Mouse (Mus musculus): Measurements from ENCODE around the gene Cygb. TPM values are rescaled to one million over a fixed set of nuclear protein-coding genes. Genes with fewer than 3 reads are reported as not detected.

The Cygb gene
- polyA plus RNA-seq, 1 experiment from 2014 or later, result 35.2 TPM

GRCm38 (mm10) chr11:116648976-116649375 is 5.1 kb downstream of the Cygb start:
- Histone ChIP-seq H3K27ac (peak overlapping the region; percentile 92), H3K27me3 (ENCODE audit: insufficient read depth, low read length) (0 out of 2 replicates have a peak, but pooled peaks cover 6% of the 10 kb centered on the region), H3K4me2 (ENCODE audit: low read length) (no peak overlapping the region), H3K4me1 (replicated peaks; ENCODE audit: insufficient read depth, low read length) (peaks cover 7% of the 10 kb centered on the region; the same call in 1 of the 2 replicates), H3K9me3 (replicated peaks; ENCODE audit: low read length) (no peaks in the 10 kb centered on the region), H3K4me3 (replicated peaks; ENCODE audit: low read depth, low read length) (no peak overlapping the region), H3K9ac (ENCODE audit: low read depth, low read length) (no peak overlapping the region), H3K36me3 (ENCODE audit: insufficient read depth, low read length) (no peaks in the 10 kb centered on the region)
- ATAC-seq (replicated peaks; ENCODE audit: low FRiP score, low read depth) (no peak), DNase-seq (ENCODE audit: low spot score) (no peak)
- TF ChIP-seq CTCF (IDR thresholded peaks at IDR 0.05; ENCODE audit: low read depth), result no peak
- whole genome bisulfite sequencing, result 70% methylated on average over 10 of the region's 10 CpGs

GRCm38 (mm10) chr11:116648213-116648921 is 5.7 kb downstream of the Cygb start:
- Histone ChIP-seq H3K9ac (ENCODE audit: low read depth, low read length) (peak overlapping the region; percentile 40; the same call in 1 of the 2 replicates), H3K27me3 (ENCODE audit: insufficient read depth, low read length) (0 out of 2 replicates have a peak, but pooled peaks cover 4% of the 10 kb centered on the region), H3K4me2 (ENCODE audit: low read length) (no peak overlapping the region), H3K4me1 (replicated peaks; ENCODE audit: insufficient read depth, low read length) (peaks cover 9% of the 10 kb centered on the region; the same call in 1 of the 2 replicates), H3K4me3 (replicated peaks; ENCODE audit: low read depth, low read length) (no peak overlapping the region), H3K27ac (peak overlapping the region; percentile 92), H3K36me3 (ENCODE audit: insufficient read depth, low read length) (no peaks in the 10 kb centered on the region), H3K9me3 (replicated peaks; ENCODE audit: low read length) (no peaks in the 10 kb centered on the region)
- DNase-seq (ENCODE audit: low spot score) (peak; percentile 94), ATAC-seq (replicated peaks; ENCODE audit: low FRiP score, low read depth) (peak; percentile 45; the same call in 1 of the 2 replicates)
- WGBS, result 39% methylated on average over 18 of the region's 18 CpGs
- TF ChIP-seq CTCF (IDR thresholded peaks at IDR 0.05; ENCODE audit: low read depth), result 0 out of 2 replicates have a peak, but pooled peaks have one; percentile 2

- Histone ChIP-seq H3K36me3 (ENCODE audit: insufficient read depth, low read length) (no peaks in the 10 kb centered on the region), H3K27ac (peak overlapping the region; percentile 92), H3K9me3 (replicated peaks; ENCODE audit: low read length) (no peaks in the 10 kb centered on the region), H3K4me3 (replicated peaks; ENCODE audit: low read depth, low read length) (no peak overlapping the region), H3K27me3 (ENCODE audit: insufficient read depth, low read length) (no peaks in the 10 kb centered on the region), H3K4me1 (replicated peaks; ENCODE audit: insufficient read depth, low read length) (peaks cover 9% of the 10 kb centered on the region; the same call in 1 of the 2 replicates), H3K4me2 (ENCODE audit: low read length) (no peak overlapping the region), H3K9ac (ENCODE audit: low read depth, low read length) (no peak overlapping the region)
- ATAC-seq (replicated peaks; ENCODE audit: low FRiP score, low read depth), result no peak
- DNase-seq (ENCODE audit: low spot score), result peak; percentile 86
- 0 out of 2 replicates have a peak, but pooled peaks have one; percentile 9 for TF ChIP-seq CTCF (IDR thresholded peaks at IDR 0.05; ENCODE audit: low read depth)
- 54% methylated on average over 11 of the region's 11 CpGs for WGBS
Observed at GRCm38 (mm10) chr11:116647340-116647991, 6.6 kb downstream of the Cygb start.

GRCm38 (mm10) chr11:116646771-116647170 is 7.3 kb downstream of the Cygb start:
- H3K27me3 ChIP-seq (ENCODE audit: insufficient read depth, low read length), result no peaks in the 10 kb centered on the region
- H3K4me1 ChIP-seq (replicated peaks; ENCODE audit: insufficient read depth, low read length), result peaks cover 9% of the 10 kb centered on the region; the same call in 1 of the 2 replicates
- H3K9me3 ChIP-seq (replicated peaks; ENCODE audit: low read length), result no peaks in the 10 kb centered on the region
- ATAC-seq (replicated peaks; ENCODE audit: low FRiP score, low read depth) (no peak), DNase-seq (ENCODE audit: low spot score) (no peak)
- H3K4me2 ChIP-seq (ENCODE audit: low read length), result no peak overlapping the region
- no peaks in the 10 kb centered on the region for H3K36me3 ChIP-seq (ENCODE audit: insufficient read depth, low read length)
- WGBS, result 86% methylated on average over 7 of the region's 7 CpGs
- TF ChIP-seq CTCF (IDR thresholded peaks at IDR 0.05; ENCODE audit: low read depth), result no peak
- H3K27ac ChIP-seq, result peak overlapping the region; percentile 78
- H3K4me3 ChIP-seq (replicated peaks; ENCODE audit: low read depth, low read length), result no peak overlapping the region
- no peak overlapping the region for H3K9ac ChIP-seq (ENCODE audit: low read depth, low read length)

- peaks cover 9% of the 10 kb centered on the region; the same call in 1 of the 2 replicates for H3K4me1 ChIP-seq (replicated peaks; ENCODE audit: insufficient read depth, low read length)
- 0 out of 2 replicates have a peak overlapping the region, but pooled peaks have one; percentile 78 for H3K27ac ChIP-seq
- TF ChIP-seq CTCF (IDR thresholded peaks at IDR 0.05; ENCODE audit: low read depth), result no peak
Observed at GRCm38 (mm10) chr11:116646136-116646535, 8.0 kb downstream of the Cygb start.

GRCm38 (mm10) chr11:116645446-116646110 is 8.5 kb downstream of the Cygb start:
- Histone ChIP-seq H3K9ac (ENCODE audit: low read depth, low read length) (no peak overlapping the region), H3K27me3 (ENCODE audit: insufficient read depth, low read length) (no peaks in the 10 kb centered on the region), H3K4me2 (ENCODE audit: low read length) (no peak overlapping the region), H3K27ac (no peak overlapping the region), H3K36me3 (ENCODE audit: insufficient read depth, low read length) (no peaks in the 10 kb centered on the region), H3K4me1 (replicated peaks; ENCODE audit: insufficient read depth, low read length) (peaks cover 9% of the 10 kb centered on the region; the same call in 1 of the 2 replicates), H3K4me3 (replicated peaks; ENCODE audit: low read depth, low read length) (no peak overlapping the region), H3K9me3 (replicated peaks; ENCODE audit: low read length) (no peaks in the 10 kb centered on the region)
- no peak for TF ChIP-seq CTCF (IDR thresholded peaks at IDR 0.05; ENCODE audit: low read depth)
- 37% methylated on average over 8 of the region's 8 CpGs for WGBS
- ATAC-seq (replicated peaks; ENCODE audit: low FRiP score, low read depth) (no peak), DNase-seq (ENCODE audit: low spot score) (peak; percentile 53)

More at GRCm38 (mm10) chr11:116646136-116646535, 8.0 kb downstream of the Cygb start:
- WGBS, result 48% methylated on average over 11 of the region's 11 CpGs
- no peaks in the 10 kb centered on the region for H3K9me3 ChIP-seq (replicated peaks; ENCODE audit: low read length)
- H3K4me2 ChIP-seq (ENCODE audit: low read length), result no peak overlapping the region
- DNase-seq (ENCODE audit: low spot score) (no peak), ATAC-seq (replicated peaks; ENCODE audit: low FRiP score, low read depth) (no peak)
- no peak overlapping the region for H3K4me3 ChIP-seq (replicated peaks; ENCODE audit: low read depth, low read length)
- H3K36me3 ChIP-seq (ENCODE audit: insufficient read depth, low read length), result no peaks in the 10 kb centered on the region
- H3K9ac ChIP-seq (ENCODE audit: low read depth, low read length), result no peak overlapping the region
- no peaks in the 10 kb centered on the region for H3K27me3 ChIP-seq (ENCODE audit: insufficient read depth, low read length)
